Mouse (Mus musculus) olfactory bulb, adult 2 months (tissue): ENCODE measurements at regions not wholly inside any gene's neighbourhood (a gene's known extent, or its start where the extent isn't known, plus 50 kb on each side); places are given as distances from the start of the nearest gene placed in this dataset.
A peak's percentile ranks its signal among the peaks of the same experiment; 100 is the strongest.

Experiments used
- H3K27ac ChIP-seq: fragments of 200-500 bp; 2 replicates; pipeline ENCODE4 v1.5.1; 2012; ENCODE audit warnings: low read depth, low read length; ENCODE audit not compliant: insufficient read depth
- H3K4me1 ChIP-seq: fragments of 200-500 bp; 2 replicates; pipeline ENCODE4 v1.6.1; 2012; ENCODE audit warnings: low read length; ENCODE audit not compliant: control insufficient read depth, insufficient read depth
- H3K4me3 ChIP-seq: fragments of 200-500 bp; 2 replicates; pipeline ENCODE4 v1.5.1; 2012; ENCODE audit warnings: mild to moderate bottlenecking, low read depth, low read length, moderate library complexity; ENCODE audit not compliant: insufficient read depth
- CTCF ChIP-seq: fragments of 200-500 bp; IDR thresholded peaks from 2 replicates; pipeline ENCODE4 v1.5.1; 2012; ENCODE audit warnings: low read depth, mild to moderate bottlenecking, low read length, moderate library complexity; ENCODE audit not compliant: insufficient read depth
- POLR2A ChIP-seq: fragments of 200-500 bp; IDR thresholded peaks from 2 replicates; pipeline ENCODE4 v1.6.1; 2012; ENCODE audit warnings: mild to moderate bottlenecking, low read depth, low read length, moderate library complexity; ENCODE audit not compliant: insufficient read depth
- WGBS: fragments of 180-500 bp; shearing (Covaris S2); methylation state at CpG from one replicate; pipeline ENCODE4 v1.1.7; 2018; 5-methylcytosine and 5-hydroxymethylcytosine counted together

- no peak overlapping the region for H3K4me3 ChIP-seq
- 49% methylated on average over 5 of the region's 5 CpGs for WGBS
These were observed 781.9 kb downstream of the Gm9195 start for GRCm38 (mm10) chr14:71709528-71710289.

GRCm38 (mm10) chr14:71692752-71693437 lies 798.7 kb downstream of the Gm9195 start:
- Histone ChIP-seq H3K4me1 (no peaks in the 10 kb centered on the region), H3K4me3 (no peak overlapping the region), H3K27ac (no peak overlapping the region)
- TF ChIP-seq CTCF (no peak), POLR2A (no peak)
- WGBS, result 72% methylated on average over 3 of the region's 3 CpGs

More at GRCm38 (mm10) chr14:71709528-71710289, 781.9 kb downstream of the Gm9195 start:
- no peak for TF ChIP-seq CTCF
- no peak for TF ChIP-seq POLR2A
- Histone ChIP-seq H3K4me1 (peaks cover 5% of the 10 kb centered on the region; the same call in 1 of the 2 replicates), H3K27ac (no peak overlapping the region)

DNA sequence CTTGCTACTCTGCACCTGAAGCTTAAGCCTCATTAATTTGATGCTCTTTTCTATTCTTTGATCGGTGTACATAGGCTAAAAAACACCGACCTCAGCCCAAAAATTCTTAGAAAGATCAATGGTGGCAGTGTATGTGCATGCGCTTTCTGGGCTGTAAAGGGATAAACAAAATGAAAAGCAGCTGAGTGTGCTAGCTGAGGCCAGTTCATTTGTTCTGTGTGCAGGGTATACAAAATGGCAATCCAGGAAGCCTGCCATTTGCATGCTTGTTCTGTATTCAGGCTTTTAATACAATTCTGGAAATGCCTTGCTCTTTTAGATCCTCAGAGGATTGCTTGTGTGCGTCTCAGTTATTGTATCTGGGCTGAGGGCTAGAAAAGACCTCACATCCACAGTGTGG lies 817.1 kb downstream of the Gm9195 start:
- WGBS, result 73% methylated on average over 4 of the region's 4 CpGs
- H3K27ac ChIP-seq, result no peak overlapping the region
- TF ChIP-seq POLR2A (no peak), CTCF (no peak)
- no peaks in the 10 kb centered on the region for H3K4me1 ChIP-seq
- H3K4me3 ChIP-seq, result no peak overlapping the region

GRCm38 (mm10) chr14:71673837-71674236 lies 817.8 kb downstream of the Gm9195 start:
- no peaks in the 10 kb centered on the region for H3K4me1 ChIP-seq
- TF ChIP-seq POLR2A (no peak), CTCF (no peak)
- WGBS, result 91% methylated on average over 2 of the region's 2 CpGs

GRCm38 (mm10) chr14:71672481-71672880 lies 819.2 kb downstream of the Gm9195 start:
- no peak for TF ChIP-seq POLR2A
- no peak for TF ChIP-seq CTCF
- H3K4me1 ChIP-seq, result no peaks in the 10 kb centered on the region
- no peak overlapping the region for H3K27ac ChIP-seq
- no peak overlapping the region for H3K4me3 ChIP-seq
- WGBS, result 79% methylated on average over 1 of the region's 1 CpGs

More at GRCm38 (mm10) chr14:71673837-71674236, 817.8 kb downstream of the Gm9195 start:
- Histone ChIP-seq H3K27ac (no peak overlapping the region), H3K4me3 (no peak overlapping the region)

GRCm38 (mm10) chr14:71671994-71672393 lies 819.6 kb downstream of the Gm9195 start:
- WGBS, result 52% methylated on average over 2 of the region's 2 CpGs
- Histone ChIP-seq H3K4me1 (no peaks in the 10 kb centered on the region), H3K4me3 (no peak overlapping the region), H3K27ac (no peak overlapping the region)
- TF ChIP-seq CTCF, result no peak
- no peak for TF ChIP-seq POLR2A

- no peak overlapping the region for H3K27ac ChIP-seq
- TF ChIP-seq POLR2A (no peak), CTCF (peak; percentile 59; the same call in 1 of the 2 replicates)
- no peak overlapping the region for H3K4me3 ChIP-seq
- H3K4me1 ChIP-seq, result no peaks in the 10 kb centered on the region
- WGBS, result 22% methylated on average over 1 of the region's 1 CpGs
These were observed 821.2 kb downstream of the Gm9195 start for GRCm38 (mm10) chr14:71670435-71670834.

GRCm38 (mm10) chr14:71666656-71667055 lies 825.0 kb downstream of the Gm9195 start:
- 95% methylated on average over 1 of the region's 1 CpGs for WGBS
- Histone ChIP-seq H3K4me3 (no peak overlapping the region), H3K4me1 (no peaks in the 10 kb centered on the region), H3K27ac (no peak overlapping the region)
- TF ChIP-seq CTCF (no peak), POLR2A (no peak)

- H3K4me3 ChIP-seq, result no peak overlapping the region
- WGBS, result 44% methylated on average over 2 of the region's 2 CpGs
- TF ChIP-seq CTCF, result no peak
- TF ChIP-seq POLR2A, result no peak
- H3K27ac ChIP-seq, result no peak overlapping the region
- H3K4me1 ChIP-seq, result no peaks in the 10 kb centered on the region
These were observed 831.5 kb downstream of the Gm9195 start for GRCm38 (mm10) chr14:71660166-71660565.
